Mouse (Mus musculus): ENCODE measurements at regions not wholly inside any gene's neighbourhood (a gene's known extent, or its start where the extent isn't known, plus 50 kb on each side); places are given as distances from the start of the nearest gene placed in this dataset.
"Not testable (repeated sequence)": the region's sequence is repeated elsewhere in the genome, so short reads cannot be mapped to it uniquely, and the experiment has no call there.

GRCm38 (mm10) chr6:19855476-19855875 lies 989.4 kb downstream of the Ankrd7 start:
- H3K27ac ChIP-seq (ENCODE audit: low read length); H3K36me3 ChIP-seq (ENCODE audit: control insufficient read depth, insufficient read depth, low read length); H3K9ac ChIP-seq (ENCODE audit: low read depth, low read length); H3K4me1 ChIP-seq (ENCODE audit: control insufficient read depth, insufficient read depth, low read length); H3K27me3 ChIP-seq (replicated peaks; ENCODE audit: control insufficient read depth, insufficient read depth, low read length); H3K4me2 ChIP-seq (ENCODE audit: low read depth, low read length); ATAC-seq; H3K4me3 ChIP-seq (ENCODE audit: low read length); H3K9me3 ChIP-seq (ENCODE audit: control insufficient read depth, low read length): not testable (repeated sequence)
- WGBS = 63% methylated on average over 1 of the region's 1 CpGs

- Histone ChIP-seq H3K27ac (ENCODE audit: low read length) (no peak overlapping the region), H3K9ac (ENCODE audit: low read depth, low read length) (no peak overlapping the region), H3K4me3 (ENCODE audit: low read length) (no peak overlapping the region), H3K9me3 (ENCODE audit: control insufficient read depth, low read length) (no peaks in the 10 kb centered on the region), H3K4me1 (ENCODE audit: control insufficient read depth, insufficient read depth, low read length) (no peaks in the 10 kb centered on the region), H3K36me3 (ENCODE audit: control insufficient read depth, insufficient read depth, low read length) (no peaks in the 10 kb centered on the region), H3K4me2 (ENCODE audit: low read depth, low read length) (no peak overlapping the region), H3K27me3 (replicated peaks; ENCODE audit: control insufficient read depth, insufficient read depth, low read length) (no peaks in the 10 kb centered on the region)
- WGBS = 79% methylated on average over 2 of the region's 2 CpGs
- ATAC-seq = no peak
Observed at GRCm38 (mm10) chr6:19864101-19864500, 998.0 kb downstream of the Ankrd7 start.

- no peak overlapping the region for H3K4me3 ChIP-seq (ENCODE audit: low read length)
- H3K4me2 ChIP-seq (ENCODE audit: low read depth, low read length) = no peak overlapping the region
- no peaks in the 10 kb centered on the region for H3K4me1 ChIP-seq (ENCODE audit: control insufficient read depth, insufficient read depth, low read length)
- H3K9me3 ChIP-seq (ENCODE audit: control insufficient read depth, low read length) = no peaks in the 10 kb centered on the region
- H3K27ac ChIP-seq (ENCODE audit: low read length) = no peak overlapping the region
- no peaks in the 10 kb centered on the region for H3K27me3 ChIP-seq (replicated peaks; ENCODE audit: control insufficient read depth, insufficient read depth, low read length)
- 72% methylated on average over 1 of the region's 1 CpGs for WGBS
- no peak overlapping the region for H3K9ac ChIP-seq (ENCODE audit: low read depth, low read length)
- no peaks in the 10 kb centered on the region for H3K36me3 ChIP-seq (ENCODE audit: control insufficient read depth, insufficient read depth, low read length)
- no peak for ATAC-seq
Observed at GRCm38 (mm10) chr6:19869697-19870096, 1003.6 kb downstream of the Ankrd7 start.

- H3K27me3 ChIP-seq (replicated peaks; ENCODE audit: control insufficient read depth, insufficient read depth, low read length) = no peaks in the 10 kb centered on the region
- no peak overlapping the region for H3K4me3 ChIP-seq (ENCODE audit: low read length)
- H3K36me3 ChIP-seq (ENCODE audit: control insufficient read depth, insufficient read depth, low read length) = no peaks in the 10 kb centered on the region
- no peak overlapping the region for H3K27ac ChIP-seq (ENCODE audit: low read length)
- no peak overlapping the region for H3K4me2 ChIP-seq (ENCODE audit: low read depth, low read length)
- no peak overlapping the region for H3K9ac ChIP-seq (ENCODE audit: low read depth, low read length)
- H3K9me3 ChIP-seq (ENCODE audit: control insufficient read depth, low read length) = no peaks in the 10 kb centered on the region
- no peaks in the 10 kb centered on the region for H3K4me1 ChIP-seq (ENCODE audit: control insufficient read depth, insufficient read depth, low read length)
- no peak for ATAC-seq
- WGBS = 87% methylated on average over 1 of the region's 1 CpGs
Observed at GRCm38 (mm10) chr6:19911181-19911580, 1045.1 kb downstream of the Ankrd7 start.

GRCm38 (mm10) chr6:19941784-19942183 lies 1075.7 kb downstream of the Ankrd7 start:
- not testable (repeated sequence) for H3K4me1 ChIP-seq (ENCODE audit: control insufficient read depth, insufficient read depth, low read length); H3K4me2 ChIP-seq (ENCODE audit: low read depth, low read length); H3K9ac ChIP-seq (ENCODE audit: low read depth, low read length); ATAC-seq; H3K27me3 ChIP-seq (replicated peaks; ENCODE audit: control insufficient read depth, insufficient read depth, low read length); H3K9me3 ChIP-seq (ENCODE audit: control insufficient read depth, low read length); H3K4me3 ChIP-seq (ENCODE audit: low read length); H3K27ac ChIP-seq (ENCODE audit: low read length); H3K36me3 ChIP-seq (ENCODE audit: control insufficient read depth, insufficient read depth, low read length)
- 88% methylated on average over 4 of the region's 4 CpGs for WGBS

GRCm38 (mm10) chr6:19944334-19944733 lies 1078.2 kb downstream of the Ankrd7 start:
- no peaks in the 10 kb centered on the region for H3K4me1 ChIP-seq (ENCODE audit: control insufficient read depth, insufficient read depth, low read length)
- no peaks in the 10 kb centered on the region for H3K9me3 ChIP-seq (ENCODE audit: control insufficient read depth, low read length)
- no peak overlapping the region for H3K27ac ChIP-seq (ENCODE audit: low read length)
- no peak for ATAC-seq
- no peak overlapping the region for H3K4me3 ChIP-seq (ENCODE audit: low read length)
- no peak overlapping the region for H3K4me2 ChIP-seq (ENCODE audit: low read depth, low read length)
- H3K36me3 ChIP-seq (ENCODE audit: control insufficient read depth, insufficient read depth, low read length) = no peaks in the 10 kb centered on the region
- no peak overlapping the region for H3K9ac ChIP-seq (ENCODE audit: low read depth, low read length)
- H3K27me3 ChIP-seq (replicated peaks; ENCODE audit: control insufficient read depth, insufficient read depth, low read length) = no peaks in the 10 kb centered on the region

- Histone ChIP-seq H3K9ac (ENCODE audit: low read depth, low read length) (no peak overlapping the region), H3K27ac (ENCODE audit: low read length) (no peak overlapping the region), H3K36me3 (ENCODE audit: control insufficient read depth, insufficient read depth, low read length) (no peaks in the 10 kb centered on the region), H3K4me2 (ENCODE audit: low read depth, low read length) (no peak overlapping the region), H3K9me3 (ENCODE audit: control insufficient read depth, low read length) (no peaks in the 10 kb centered on the region), H3K27me3 (replicated peaks; ENCODE audit: control insufficient read depth, insufficient read depth, low read length) (no peaks in the 10 kb centered on the region), H3K4me3 (ENCODE audit: low read length) (no peak overlapping the region), H3K4me1 (ENCODE audit: control insufficient read depth, insufficient read depth, low read length) (no peaks in the 10 kb centered on the region)
- 75% methylated on average over 4 of the region's 4 CpGs for WGBS
- no peak for ATAC-seq
Observed at GRCm38 (mm10) chr6:19945693-19946092, 1079.6 kb downstream of the Ankrd7 start.

GRCm38 (mm10) chr6:19975898-19976297 lies 1109.8 kb downstream of the Ankrd7 start:
- H3K27me3 ChIP-seq (replicated peaks; ENCODE audit: control insufficient read depth, insufficient read depth, low read length) = no peaks in the 10 kb centered on the region
- no peak overlapping the region for H3K4me2 ChIP-seq (ENCODE audit: low read depth, low read length)
- no peaks in the 10 kb centered on the region for H3K36me3 ChIP-seq (ENCODE audit: control insufficient read depth, insufficient read depth, low read length)
- H3K4me1 ChIP-seq (ENCODE audit: control insufficient read depth, insufficient read depth, low read length) = no peaks in the 10 kb centered on the region
- H3K4me3 ChIP-seq (ENCODE audit: low read length) = no peak overlapping the region
- no peak overlapping the region for H3K27ac ChIP-seq (ENCODE audit: low read length)
- WGBS = 25% methylated on average over 1 of the region's 1 CpGs
- no peaks in the 10 kb centered on the region for H3K9me3 ChIP-seq (ENCODE audit: control insufficient read depth, low read length)
- no peak for ATAC-seq
- no peak overlapping the region for H3K9ac ChIP-seq (ENCODE audit: low read depth, low read length)

GRCm38 (mm10) chr6:19991829-19992228 lies 1125.7 kb downstream of the Ankrd7 start:
- ATAC-seq = no peak

GRCm38 (mm10) chr6:20028466-20028865 lies 1162.3 kb downstream of the Ankrd7 start:
- no peak overlapping the region for H3K4me3 ChIP-seq (ENCODE audit: low read length)
- no peak overlapping the region for H3K4me2 ChIP-seq (ENCODE audit: low read depth, low read length)
- no peaks in the 10 kb centered on the region for H3K27me3 ChIP-seq (replicated peaks; ENCODE audit: control insufficient read depth, insufficient read depth, low read length)
- no peaks in the 10 kb centered on the region for H3K36me3 ChIP-seq (ENCODE audit: control insufficient read depth, insufficient read depth, low read length)
- no peaks in the 10 kb centered on the region for H3K4me1 ChIP-seq (ENCODE audit: control insufficient read depth, insufficient read depth, low read length)
- peak; percentile 71; the same call in 1 of the 2 replicates for ATAC-seq
- no peak overlapping the region for H3K9ac ChIP-seq (ENCODE audit: low read depth, low read length)
- H3K27ac ChIP-seq (ENCODE audit: low read length) = no peak overlapping the region
- H3K9me3 ChIP-seq (ENCODE audit: control insufficient read depth, low read length) = no peaks in the 10 kb centered on the region

More at GRCm38 (mm10) chr6:19991829-19992228, 1125.7 kb downstream of the Ankrd7 start:
- H3K9me3 ChIP-seq (ENCODE audit: control insufficient read depth, low read length) = no peaks in the 10 kb centered on the region
- H3K27me3 ChIP-seq (replicated peaks; ENCODE audit: control insufficient read depth, insufficient read depth, low read length) = no peaks in the 10 kb centered on the region
- H3K9ac ChIP-seq (ENCODE audit: low read depth, low read length) = no peak overlapping the region
- no peak overlapping the region for H3K4me3 ChIP-seq (ENCODE audit: low read length)
- 13% methylated on average over 1 of the region's 1 CpGs for WGBS
- no peak overlapping the region for H3K27ac ChIP-seq (ENCODE audit: low read length)
- H3K4me2 ChIP-seq (ENCODE audit: low read depth, low read length) = no peak overlapping the region
- no peaks in the 10 kb centered on the region for H3K36me3 ChIP-seq (ENCODE audit: control insufficient read depth, insufficient read depth, low read length)
- H3K4me1 ChIP-seq (ENCODE audit: control insufficient read depth, insufficient read depth, low read length) = no peaks in the 10 kb centered on the region

Data from intestine, embryonic 16.5 days (tissue).